Mouse (Mus musculus) telencephalon, adult 2 months (tissue): ENCODE data around the gene Naf1.

Experiments used
- DNase-seq: peaks from one replicate; pipeline ENCODE4 v3.0.0-alpha.2; 2011; ENCODE audit warnings: low read depth, low spot score

The Naf1 gene

DNA sequence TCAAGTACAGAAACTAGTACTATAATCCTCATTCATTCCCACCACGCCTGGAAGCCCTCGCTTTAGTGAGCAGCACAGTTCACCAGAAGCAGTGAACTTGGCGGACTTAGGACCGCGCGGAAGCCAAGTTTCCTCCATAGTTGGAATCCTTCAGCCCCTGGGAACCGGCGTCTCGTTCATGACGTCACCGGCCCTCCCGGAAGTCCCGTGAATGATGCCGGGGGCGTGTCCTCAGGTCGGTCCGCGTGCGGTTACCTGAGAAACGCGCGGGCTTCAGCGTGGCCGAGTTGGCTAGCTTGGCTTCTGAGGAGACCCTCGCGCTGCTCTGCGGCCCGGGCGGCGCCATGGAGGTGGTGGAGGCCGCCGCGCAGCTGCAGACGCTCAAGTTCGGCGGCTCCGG lies at the start of gene Naf1:
TSS of gene Naf1 (plus strand) at position 195 of the 400 bp plus-strand sequence.
- DNase-seq = peak; percentile 97

DNA sequence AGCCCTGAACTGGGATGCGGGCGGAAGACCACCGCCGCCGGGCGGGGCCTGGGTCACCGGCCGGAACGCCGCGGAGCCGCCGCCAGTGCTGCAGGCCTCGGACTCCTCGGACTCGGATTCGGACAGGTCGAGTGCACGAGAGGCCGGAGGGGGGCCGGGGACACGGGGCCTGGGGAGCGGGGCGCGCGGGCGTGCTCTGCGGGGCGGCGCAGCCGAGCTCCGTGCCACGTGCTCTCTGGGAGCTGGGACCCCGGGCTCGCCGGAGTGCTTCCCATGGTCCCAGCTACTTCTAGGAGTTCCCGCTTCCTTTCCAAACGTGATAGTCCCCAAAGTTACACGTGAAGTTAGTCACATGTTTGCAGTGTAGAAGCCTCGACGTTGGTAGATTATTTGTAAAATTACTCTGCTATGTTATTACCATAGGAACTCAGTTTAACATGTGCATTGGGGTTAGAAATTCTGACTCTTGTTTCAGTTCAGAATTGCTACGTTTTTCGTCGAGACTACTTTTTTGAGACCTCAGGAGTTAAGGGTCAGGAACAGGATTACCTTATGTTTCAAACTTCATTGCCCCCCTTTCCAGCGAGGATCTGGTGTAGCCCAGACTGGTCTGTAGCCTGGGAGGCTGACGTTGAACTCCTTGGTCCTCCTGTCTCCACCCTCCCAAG lies 1.0 kb downstream of the Naf1 start:
- DNase-seq = no peak

DNA sequence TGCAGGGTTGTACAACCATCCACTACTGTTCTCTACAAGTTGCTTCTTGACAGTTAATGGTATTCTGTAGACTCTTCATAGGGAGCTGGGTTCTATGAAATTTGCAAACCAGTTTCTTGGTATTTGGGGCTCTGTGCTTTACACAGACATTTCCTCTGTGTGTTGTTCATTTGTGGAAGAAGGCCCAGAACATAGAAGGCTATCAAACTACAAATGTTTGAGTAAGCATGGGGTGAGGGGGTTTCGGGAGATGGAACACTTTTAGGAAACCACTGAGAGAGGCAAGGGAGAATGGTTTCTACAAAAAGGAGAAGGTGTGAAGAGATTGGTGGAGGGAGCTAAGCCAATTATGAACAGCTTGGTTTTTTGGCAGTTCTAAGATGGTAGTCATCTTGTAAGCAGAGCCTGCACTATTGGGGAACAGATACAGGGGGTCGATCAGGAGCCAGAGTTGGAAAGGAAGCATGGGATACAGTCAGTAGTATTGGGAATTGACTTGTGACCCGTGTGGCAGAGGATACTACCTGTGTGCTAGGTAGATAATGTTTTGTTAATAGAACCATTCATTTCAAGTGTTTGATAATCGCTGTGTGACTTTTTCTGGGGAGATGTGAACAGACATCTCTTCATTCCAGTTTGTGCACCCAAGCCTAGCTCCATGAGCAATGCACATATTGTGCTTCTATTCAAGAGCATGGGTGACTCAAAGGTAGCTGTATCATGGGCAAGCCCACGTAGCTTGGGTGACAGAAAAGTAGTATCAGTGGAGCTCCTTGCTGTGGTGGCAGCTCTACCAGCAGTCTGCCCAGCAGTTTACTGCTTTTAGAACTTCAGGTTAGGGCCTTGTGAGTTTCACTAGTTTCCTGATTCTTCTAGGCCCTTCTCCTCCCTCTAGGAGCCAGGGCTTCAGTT lies 1.8 kb downstream of the Naf1 start:
- DNase-seq = no peak

DNA sequence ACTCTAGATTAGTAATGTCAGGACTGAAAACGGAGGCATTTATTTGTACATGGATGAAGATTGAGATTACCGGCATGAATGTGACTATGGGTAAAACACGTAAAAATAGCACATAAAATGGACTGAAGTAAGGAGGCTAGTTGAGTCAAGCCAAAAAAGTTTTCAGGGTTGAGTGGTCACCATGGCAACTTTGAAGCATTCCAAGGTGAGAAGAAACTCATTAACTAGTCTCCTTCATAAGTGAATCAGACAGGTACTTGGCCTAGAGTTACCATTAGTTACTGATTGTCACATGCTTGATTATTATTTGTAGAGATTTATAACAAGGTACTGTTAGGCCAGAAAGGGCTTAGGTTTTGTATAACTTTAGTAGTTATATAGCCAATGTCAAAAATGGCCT lies 3.7 kb downstream of the Naf1 start:
- no peak for DNase-seq

DNA sequence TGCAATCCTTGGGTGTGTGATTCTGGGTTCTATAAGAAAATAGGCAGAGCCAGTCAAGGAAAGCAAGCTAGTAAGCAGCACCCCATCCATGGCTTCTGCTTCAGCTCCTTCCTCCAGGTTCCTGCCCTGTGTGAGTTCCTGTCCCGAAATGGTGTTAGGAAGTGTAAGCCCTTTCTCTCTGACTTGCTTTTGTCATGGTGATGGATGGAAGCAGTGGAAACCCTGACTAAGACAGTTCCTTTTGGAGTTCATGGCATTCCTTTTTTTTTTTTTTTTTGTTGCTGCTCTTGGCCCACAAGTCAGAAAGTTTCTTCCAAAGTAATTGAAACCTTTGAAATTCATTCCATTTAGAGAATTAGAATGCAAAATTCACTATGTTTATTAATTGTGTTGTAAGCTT lies 5.1 kb downstream of the Naf1 start:
- DNase-seq = no peak

DNA sequence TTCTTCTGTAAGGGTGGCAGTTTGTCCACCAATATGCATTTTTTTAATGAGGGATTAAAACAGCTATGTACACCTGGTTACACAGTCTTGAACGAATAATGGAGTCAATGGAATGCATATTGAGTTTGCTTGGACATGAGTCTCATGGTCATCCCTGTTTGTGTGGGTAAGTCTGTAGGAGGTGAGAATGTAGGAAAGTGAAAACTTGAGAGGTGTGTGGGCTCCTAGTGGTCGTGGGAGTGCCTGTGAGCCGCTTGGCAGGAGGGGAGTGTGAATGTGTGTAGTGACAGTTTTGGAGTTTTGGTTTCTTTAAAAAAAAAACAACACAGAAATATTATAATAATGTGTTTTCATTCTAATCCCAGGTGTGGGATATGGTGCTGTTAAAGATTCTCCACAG lies 7.7 kb downstream of the Naf1 start:
- no peak for DNase-seq

DNA sequence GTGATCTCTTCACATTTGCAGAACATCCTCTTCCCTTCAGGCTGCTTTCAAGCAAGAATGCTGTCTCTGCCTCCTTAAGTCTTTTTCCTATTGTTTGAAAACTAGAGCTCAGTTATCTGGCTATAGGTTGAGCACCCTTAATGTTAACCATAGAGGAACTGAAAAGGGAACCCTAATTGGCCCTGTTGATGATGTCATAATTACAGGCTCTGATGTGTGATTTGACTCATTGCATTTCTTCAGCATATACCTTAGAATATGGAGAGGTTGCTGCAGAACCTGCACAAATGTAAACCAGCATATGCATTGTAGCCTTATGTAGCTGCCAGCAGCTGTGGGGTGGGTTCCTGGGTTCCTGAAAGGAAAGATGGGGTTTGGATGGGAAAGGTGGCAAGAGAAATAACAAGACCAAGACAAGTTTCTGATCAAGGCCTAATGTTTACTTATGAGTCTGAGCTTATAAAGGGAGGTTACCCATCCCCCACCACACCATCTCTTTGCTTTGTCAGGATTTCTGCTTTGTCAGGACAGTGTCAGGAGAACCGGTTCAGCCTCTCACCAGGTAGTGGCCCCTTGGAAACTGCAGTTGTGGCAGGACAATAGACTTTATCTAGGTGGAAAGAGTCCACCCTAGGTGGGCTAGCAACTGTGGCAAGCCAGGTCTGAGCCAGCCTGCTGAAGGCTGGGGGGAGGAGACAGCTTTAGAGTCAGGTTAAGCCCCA lies 9.4 kb downstream of the Naf1 start:
- no peak for DNase-seq

DNA sequence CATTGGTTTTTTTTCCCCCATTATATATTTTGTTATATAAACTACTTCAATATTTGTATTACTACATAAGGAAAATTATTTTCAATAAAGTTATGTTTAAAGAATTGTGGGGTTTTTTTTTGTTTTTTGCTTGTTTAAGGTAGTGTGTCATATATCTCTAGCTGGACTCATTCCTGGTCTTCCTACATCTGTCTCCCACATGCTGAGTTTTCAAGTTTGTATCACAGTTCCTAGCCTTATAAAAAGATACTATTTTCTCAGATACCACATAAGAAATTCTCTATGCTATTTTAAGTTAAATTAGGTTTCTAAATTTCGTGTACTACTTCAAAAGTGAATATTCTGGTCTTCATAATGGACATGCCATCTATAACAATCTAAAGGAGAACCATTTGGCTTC lies 23.8 kb downstream of the Naf1 start:
- no peak for DNase-seq

DNA sequence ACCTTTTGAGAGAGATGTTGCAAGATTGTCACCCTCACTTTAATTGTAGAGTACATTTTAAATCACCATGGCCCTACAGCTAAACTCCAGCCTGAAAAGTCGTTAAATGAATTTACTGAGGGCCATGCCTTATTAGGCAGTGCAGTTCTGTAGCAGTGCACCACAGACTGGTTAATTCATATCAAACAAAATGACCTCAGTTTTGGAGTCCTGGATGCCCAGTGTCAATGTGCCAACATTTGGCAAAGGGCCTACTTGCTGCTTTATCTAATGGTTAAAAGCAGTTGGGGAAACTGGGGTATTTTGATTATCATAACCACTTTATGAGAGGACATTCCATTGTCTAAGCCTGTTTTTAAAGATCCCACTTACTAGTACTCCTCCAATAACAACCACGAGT lies 31.9 kb downstream of the Naf1 start:
- DNase-seq = no peak

DNA sequence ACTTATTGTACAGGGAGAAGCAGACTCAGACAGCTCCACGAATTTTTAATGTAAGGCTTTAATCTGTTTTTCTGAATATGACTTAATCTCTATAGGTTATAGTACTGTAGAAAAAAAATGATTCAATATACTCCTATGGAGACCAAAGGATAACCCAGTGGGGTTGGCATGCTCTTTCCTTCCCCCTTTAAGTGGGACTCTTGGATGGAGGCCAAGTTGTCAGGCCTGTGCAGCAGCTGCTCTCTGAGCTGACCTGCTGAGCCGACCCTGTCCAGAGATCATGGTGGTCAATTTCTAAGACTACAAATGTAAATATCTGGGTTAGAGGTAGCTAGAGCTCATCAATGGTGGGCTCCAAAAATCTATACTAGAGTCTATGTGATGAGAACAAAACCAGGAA lies 45.0 kb downstream of the Naf1 start:
- DNase-seq = no peak

DNA sequence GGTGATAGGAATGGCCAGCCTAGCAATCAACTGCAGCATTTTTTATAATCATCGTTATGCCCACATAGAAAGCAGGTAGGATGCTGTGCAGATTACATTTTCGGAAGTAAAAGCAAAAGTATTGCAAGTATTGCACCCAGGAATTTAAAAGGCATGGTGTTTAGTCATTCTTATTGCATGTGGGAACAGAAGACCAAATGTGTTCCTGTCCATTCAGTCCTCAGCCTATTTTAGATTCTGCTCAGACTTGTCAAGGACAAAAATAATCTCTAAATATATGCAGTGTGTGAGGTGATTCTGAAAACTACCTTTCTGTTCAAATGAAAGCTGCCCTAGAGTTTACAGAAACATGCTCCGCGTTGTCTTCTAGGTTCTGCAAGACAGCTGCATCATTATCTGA lies 45.5 kb downstream of the Naf1 start:
- DNase-seq = peak; percentile 38

DNA sequence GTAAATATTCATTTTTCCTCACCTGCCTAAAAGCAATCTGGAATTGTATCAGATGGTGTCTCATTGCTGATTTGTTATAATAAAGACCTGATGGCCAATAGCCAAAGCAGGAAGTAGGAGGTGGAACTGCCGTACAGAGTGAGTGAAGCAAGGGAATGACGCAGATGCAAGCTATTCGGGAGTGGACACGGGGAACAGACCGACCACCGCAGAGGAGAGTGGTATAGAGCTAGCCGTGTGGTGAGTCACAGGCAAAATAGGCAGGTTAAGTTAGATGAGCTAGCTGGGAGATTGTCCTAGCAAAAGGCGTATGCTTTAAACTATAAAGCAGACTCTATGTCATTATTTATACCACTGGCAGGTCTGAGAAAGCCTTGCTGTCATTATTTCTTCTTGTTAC lies 46.1 kb downstream of the Naf1 start:
- no peak for DNase-seq

DNA sequence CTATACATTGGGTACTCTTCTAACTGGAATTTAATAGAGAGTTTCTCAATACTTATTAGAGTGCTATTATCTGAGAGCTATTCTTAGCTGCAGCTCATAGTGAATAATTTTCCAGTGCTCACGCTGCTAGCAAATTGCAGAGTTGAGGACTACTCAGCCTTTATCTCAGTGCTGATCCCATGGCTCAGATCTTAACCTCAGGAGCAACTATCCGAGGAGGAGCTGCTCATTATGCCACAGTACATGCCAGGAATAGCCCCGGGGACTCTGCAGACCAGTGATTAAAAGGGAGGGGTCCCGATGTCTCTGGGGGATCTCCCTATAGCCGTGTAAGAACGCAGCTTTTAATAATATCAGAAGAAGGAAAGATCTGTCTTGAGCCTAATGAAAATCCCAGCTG lies 50.7 kb downstream of the Naf1 start:
- DNase-seq = peak; percentile 17

DNA sequence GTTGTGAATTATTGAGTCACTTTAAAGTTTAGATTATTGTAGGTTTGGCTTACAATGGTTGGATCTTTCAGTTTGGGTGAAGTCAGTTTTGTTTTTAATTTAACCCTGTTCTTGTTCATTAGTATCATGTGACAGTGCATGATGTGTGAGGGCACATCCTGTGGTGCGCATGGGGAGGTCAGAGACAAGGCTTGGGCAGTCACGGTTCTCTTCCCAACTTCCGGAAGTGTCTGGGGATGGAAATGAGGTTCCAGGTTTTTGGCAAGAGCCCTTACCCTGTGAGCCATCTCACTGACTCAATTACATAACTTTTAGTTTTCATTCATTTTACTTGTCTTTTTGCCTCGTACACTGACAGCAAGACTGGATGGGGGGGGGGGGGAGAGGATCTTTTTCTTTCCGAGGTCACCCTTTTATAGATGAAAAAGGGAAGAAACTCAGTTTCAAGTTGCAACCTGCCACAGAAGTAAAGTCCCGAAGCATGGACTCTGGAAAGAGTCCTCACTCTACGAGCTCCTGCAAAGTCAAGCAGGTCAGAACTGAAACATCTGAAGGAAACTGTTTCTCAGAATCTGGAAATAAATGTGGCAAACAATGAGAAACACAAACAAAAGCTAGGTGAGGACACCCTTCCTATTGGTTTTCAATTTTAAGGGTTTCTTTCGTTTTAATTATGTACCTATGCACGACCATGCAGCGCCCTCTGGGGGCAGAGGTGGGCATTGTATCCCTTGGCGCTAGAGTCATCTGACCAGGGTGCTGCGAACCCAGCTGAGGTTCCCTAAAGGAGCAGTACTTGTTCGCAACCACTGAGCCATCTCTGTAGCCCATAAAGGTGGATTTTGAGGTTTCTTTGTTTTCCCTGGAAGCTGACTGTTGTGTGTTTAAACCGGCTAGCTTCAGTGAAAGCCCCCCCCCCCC lies 53.9 kb downstream of the Naf1 start:
- no peak for DNase-seq

DNA sequence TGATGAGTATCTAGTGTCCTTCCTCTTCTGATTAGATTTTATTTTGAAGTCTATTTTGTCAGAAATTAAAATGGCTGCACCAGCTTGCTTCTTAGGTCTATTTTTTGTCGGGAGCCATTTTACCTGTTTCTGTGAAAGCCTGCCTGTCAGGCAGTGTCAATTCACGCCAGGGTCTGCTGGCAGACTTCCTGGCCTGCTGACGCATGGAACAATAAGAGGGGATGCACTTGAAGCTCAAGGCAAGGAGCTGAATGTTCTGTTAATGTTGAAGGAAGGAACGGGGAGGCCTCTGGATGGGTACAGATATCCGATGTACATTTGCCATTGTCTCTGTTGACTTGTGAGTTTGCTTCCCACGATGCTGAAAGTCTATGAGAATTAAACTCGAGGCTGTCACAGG lies 56.0 kb downstream of the Naf1 start:
- no peak for DNase-seq

DNA sequence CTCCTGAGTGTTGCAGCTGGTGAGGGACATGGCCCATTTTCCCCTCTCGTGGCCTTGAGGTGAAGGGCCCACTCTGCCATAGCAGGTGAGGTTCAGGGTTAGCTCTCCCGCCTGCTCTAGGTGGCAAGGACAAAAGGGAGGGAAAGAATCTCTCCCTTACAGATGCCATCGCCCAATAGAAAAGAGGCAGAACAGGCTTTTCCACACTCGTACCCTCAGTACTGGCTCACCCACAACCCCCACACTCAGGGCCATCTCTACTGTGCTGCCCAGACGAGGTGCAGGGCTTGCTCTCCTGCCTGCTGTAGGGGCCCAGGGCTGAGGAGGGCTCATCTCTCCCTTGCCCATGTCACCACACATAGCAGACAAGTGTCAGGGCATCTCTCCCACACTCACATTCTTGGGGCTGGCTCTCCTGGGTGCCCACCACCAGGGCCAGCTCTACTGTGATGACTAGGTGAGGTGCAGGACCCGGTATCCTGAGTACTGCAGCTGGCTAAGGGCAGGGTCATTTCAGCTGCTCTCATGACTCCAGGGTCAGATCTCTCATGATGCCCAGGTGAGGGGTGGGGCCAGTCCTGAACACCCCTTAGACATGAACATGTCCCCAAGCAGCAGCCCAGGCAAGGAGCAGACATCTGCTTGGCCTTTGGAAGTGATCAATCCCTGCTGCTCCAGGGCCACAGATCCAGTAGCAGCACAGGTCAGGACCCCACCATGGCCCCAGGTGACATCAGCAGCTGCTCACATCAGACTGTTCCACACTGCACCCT lies 57.9 kb downstream of the Naf1 start:
- no peak for DNase-seq

DNA sequence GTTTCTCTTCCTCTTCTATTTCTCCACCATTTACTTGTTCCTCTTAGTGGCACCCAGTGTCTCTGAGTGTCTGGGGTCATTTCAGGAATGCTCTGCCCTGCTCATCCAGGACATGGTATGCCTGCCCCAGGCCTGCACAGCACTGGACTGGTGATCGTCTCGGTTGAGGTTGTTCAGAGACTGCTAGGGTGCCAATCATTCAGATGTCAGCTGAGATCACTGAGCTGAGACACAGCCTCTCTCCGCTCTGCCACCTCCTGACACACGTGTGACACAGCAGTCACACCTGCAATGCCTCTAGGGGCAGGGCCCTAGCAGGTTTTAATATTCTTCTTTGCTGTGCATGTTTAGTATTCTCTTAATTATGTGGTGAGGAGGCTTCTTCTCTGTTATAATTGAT lies 58.5 kb downstream of the Naf1 start:
- DNase-seq = no peak

DNA sequence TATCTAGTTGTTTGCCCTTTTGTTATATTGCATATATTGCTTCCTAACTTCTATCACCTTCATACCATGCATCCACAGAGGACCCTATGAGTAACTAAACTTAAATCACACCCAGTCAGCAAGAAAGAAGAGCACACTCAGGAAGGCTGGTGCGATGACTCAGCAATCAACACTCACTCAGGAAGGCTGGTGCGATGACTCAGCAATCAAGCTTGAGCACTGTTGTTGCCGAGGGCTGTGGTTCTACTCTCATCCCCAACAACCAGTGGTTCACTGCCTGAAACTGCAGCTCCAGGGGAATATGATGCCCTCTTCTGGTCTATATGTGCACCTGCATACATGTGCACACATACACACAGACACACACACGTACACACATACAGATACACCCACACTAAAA lies 73.7 kb downstream of the Naf1 start:
- no peak for DNase-seq

DNA sequence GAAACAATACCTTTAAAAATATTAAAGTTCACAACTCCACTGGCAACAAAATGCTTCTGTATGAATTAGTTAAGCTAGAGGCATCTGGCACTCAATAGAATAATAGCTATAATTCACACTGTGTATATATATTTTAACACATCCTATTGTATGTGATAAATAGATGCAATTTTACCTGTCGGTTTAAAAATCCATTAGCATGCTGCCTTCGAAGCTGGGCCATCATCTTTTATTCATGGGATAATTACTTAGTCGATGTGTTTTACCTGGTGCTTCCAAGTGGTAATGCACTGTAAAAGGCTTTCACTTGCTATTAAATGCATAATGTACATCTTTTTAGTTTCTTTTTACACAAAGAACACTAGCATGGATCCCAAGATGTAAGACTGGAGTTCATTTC lies 76.2 kb downstream of the Naf1 start:
- no peak for DNase-seq
